Mouse (Mus musculus): ENCODE measurements around the gene Pld4.

The Pld4 gene

GRCm38 (mm10) chr12:112760154-112760926, at the start of gene Pld4:
Gene Pld4 (plus strand): TSS chr12:112760655.
- peak; percentile 42 for DNase-seq (ENCODE audit: low read depth, low spot score)

- no peak for DNase-seq (ENCODE audit: low read depth, low spot score)
These were observed 46.5 kb upstream of the Pld4 start for GRCm38 (mm10) chr12:112713984-112714383.

- DNase-seq (ENCODE audit: low read depth, low spot score) = peak; percentile 76
These were observed 43.3 kb upstream of the Pld4 start for GRCm38 (mm10) chr12:112717140-112717539.

GRCm38 (mm10) chr12:112718995-112719394, 41.5 kb upstream of the Pld4 start:
- no peak for DNase-seq (ENCODE audit: low read depth, low spot score)

GRCm38 (mm10) chr12:112720216-112720615, 40.2 kb upstream of the Pld4 start, which contains the start of gene Cep170b:
Gene Cep170b (plus strand): TSS chr12:112720455.
- DNase-seq (ENCODE audit: low read depth, low spot score) = no peak

GRCm38 (mm10) chr12:112720890-112721423, 39.5 kb upstream of the Pld4 start:
- DNase-seq (ENCODE audit: low read depth, low spot score) = no peak

- DNase-seq (ENCODE audit: low read depth, low spot score) = peak; percentile 96
These were observed 38.8 kb upstream of the Pld4 start for GRCm38 (mm10) chr12:112721424-112722239.

GRCm38 (mm10) chr12:112722240-112723027, 38.0 kb upstream of the Pld4 start:
- peak; percentile 39 for DNase-seq (ENCODE audit: low read depth, low spot score)

GRCm38 (mm10) chr12:112723028-112723330, 37.5 kb upstream of the Pld4 start:
- DNase-seq (ENCODE audit: low read depth, low spot score) = no peak

- no peak for DNase-seq (ENCODE audit: low read depth, low spot score)
These were observed 37.0 kb upstream of the Pld4 start for GRCm38 (mm10) chr12:112723445-112723844.

- DNase-seq (ENCODE audit: low read depth, low spot score) = peak; percentile 89
These were observed 36.2 kb upstream of the Pld4 start for GRCm38 (mm10) chr12:112724077-112724805.

GRCm38 (mm10) chr12:112727801-112728200, 32.7 kb upstream of the Pld4 start:
- DNase-seq (ENCODE audit: low read depth, low spot score) = no peak

GRCm38 (mm10) chr12:112730808-112731207, 29.6 kb upstream of the Pld4 start:
- no peak for DNase-seq (ENCODE audit: low read depth, low spot score)

- no peak for DNase-seq (ENCODE audit: low read depth, low spot score)
These were observed 27.9 kb upstream of the Pld4 start for GRCm38 (mm10) chr12:112732591-112732990.

- no peak for DNase-seq (ENCODE audit: low read depth, low spot score)
These were observed 26.2 kb upstream of the Pld4 start for GRCm38 (mm10) chr12:112734108-112734820.

- DNase-seq (ENCODE audit: low read depth, low spot score) = no peak
These were observed 25.4 kb upstream of the Pld4 start for GRCm38 (mm10) chr12:112734881-112735655.

- no peak for DNase-seq (ENCODE audit: low read depth, low spot score)
These were observed 24.4 kb upstream of the Pld4 start for GRCm38 (mm10) chr12:112735896-112736635.

- no peak for DNase-seq (ENCODE audit: low read depth, low spot score)
These were observed 23.9 kb upstream of the Pld4 start for GRCm38 (mm10) chr12:112736636-112736925.

- DNase-seq (ENCODE audit: low read depth, low spot score) = no peak
These were observed 23.4 kb upstream of the Pld4 start for GRCm38 (mm10) chr12:112737081-112737480.

All from R1 (cell line).